Mouse (Mus musculus) C2C12 (cell line): ENCODE measurements around the gene Shc2. TPM values are rescaled to one million over a fixed set of nuclear protein-coding genes. Genes with fewer than 3 reads are reported as not detected.
A peak's percentile ranks its signal among the peaks of the same experiment; 100 is the strongest.

Source experiments
- H3K27me3 ChIP-seq: one replicate; pipeline ENCODE4 v1.6.1; 2011; ENCODE audit not compliant: control insufficient read depth, insufficient read depth, insufficient read length
- H3K36me3 ChIP-seq: one replicate; pipeline ENCODE4 v1.6.1; 2011; ENCODE audit not compliant: control insufficient read depth, insufficient read depth
- H3K4me3 ChIP-seq: one replicate; pipeline ENCODE4 v1.5.1; 2011; ENCODE audit warnings: mild to moderate bottlenecking, control low read depth; ENCODE audit not compliant: poor library complexity, insufficient read depth, severe bottlenecking
- H3K79me2 ChIP-seq: one replicate; pipeline ENCODE4 v1.6.1; 2011; ENCODE audit not compliant: control insufficient read depth, insufficient read depth
- H3K79me3 ChIP-seq: one replicate; pipeline ENCODE4 v1.6.1; 2011; ENCODE audit warnings: low read depth, control low read depth
- H3ac ChIP-seq: one replicate; pipeline ENCODE3; 2011; ENCODE audit warnings: low read depth; ENCODE audit not compliant: control insufficient read depth, insufficient read length
- CEBPB ChIP-seq: IDR thresholded peaks from one replicate; pipeline ENCODE4 v1.6.1; 2011; ENCODE audit warnings: low read depth, mild to moderate bottlenecking, control low read depth, moderate library complexity
- CTCF ChIP-seq: IDR thresholded peaks from one replicate; pipeline ENCODE4 v1.5.1; 2011; ENCODE audit not compliant: control insufficient read depth, insufficient read depth, insufficient read length
- FOSL1 ChIP-seq: IDR thresholded peaks from one replicate; pipeline ENCODE4 v1.8.0; 2011; ENCODE audit warnings: mild to moderate bottlenecking, low read length; ENCODE audit not compliant: poor library complexity, insufficient read depth, severe bottlenecking
- MAX ChIP-seq: IDR thresholded peaks from one replicate; pipeline ENCODE4 v1.6.1; 2011; ENCODE audit warnings: mild to moderate bottlenecking, control low read depth
- MYOD1 ChIP-seq: IDR thresholded peaks from one replicate; pipeline ENCODE4 v1.6.1; 2011; ENCODE audit warnings: low read depth; ENCODE audit not compliant: control insufficient read depth, insufficient read length
- MYOG ChIP-seq: IDR thresholded peaks from one replicate; pipeline ENCODE4 v1.6.1; 2011; ENCODE audit not compliant: control insufficient read depth, insufficient read length; ENCODE audit errors: extremely low read depth
- USF1 ChIP-seq: IDR thresholded peaks from one replicate; pipeline ENCODE4 v1.6.1; 2011; ENCODE audit warnings: low read depth, mild to moderate bottlenecking, control low read depth, moderate library complexity
- polyA plus RNA-seq: library from polyadenylated mRNA; unstranded; fragments of >200 nt; fragmentation: generic; extraction: Trizol; gene quantifications from one replicate; pipeline ENCODE4 v1.2.1, GENCODE M21; 2012; ENCODE audit warnings: missing spikeins

Shc2 gene
- polyA plus RNA-seq, 1 experiment: 3.5 TPM

DNA sequence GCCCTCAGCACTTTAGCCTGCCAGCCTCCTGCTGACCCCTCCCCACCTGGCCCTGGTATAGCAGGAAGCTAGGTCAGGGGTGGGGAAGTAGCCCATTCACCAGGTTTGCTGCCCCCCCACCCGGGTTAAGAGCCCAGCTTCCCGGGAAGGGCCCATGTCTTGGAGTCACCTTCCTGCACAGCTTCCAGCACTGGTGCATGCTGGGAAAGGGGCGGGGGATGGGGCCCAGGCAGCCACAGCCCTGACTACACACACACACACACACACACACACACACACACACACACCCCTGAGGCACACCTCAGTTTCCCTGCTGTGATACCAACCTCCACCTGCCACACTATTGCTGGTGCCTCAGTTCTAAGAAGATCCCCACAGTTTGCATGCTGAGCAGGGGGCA, 24.1 kb upstream of the Shc2 start:
- H3K79me3 ChIP-seq: no peaks in the 10 kb centered on the region
- H3K36me3 ChIP-seq: no peaks in the 10 kb centered on the region
- H3K4me3 ChIP-seq: no peak overlapping the region

DNA sequence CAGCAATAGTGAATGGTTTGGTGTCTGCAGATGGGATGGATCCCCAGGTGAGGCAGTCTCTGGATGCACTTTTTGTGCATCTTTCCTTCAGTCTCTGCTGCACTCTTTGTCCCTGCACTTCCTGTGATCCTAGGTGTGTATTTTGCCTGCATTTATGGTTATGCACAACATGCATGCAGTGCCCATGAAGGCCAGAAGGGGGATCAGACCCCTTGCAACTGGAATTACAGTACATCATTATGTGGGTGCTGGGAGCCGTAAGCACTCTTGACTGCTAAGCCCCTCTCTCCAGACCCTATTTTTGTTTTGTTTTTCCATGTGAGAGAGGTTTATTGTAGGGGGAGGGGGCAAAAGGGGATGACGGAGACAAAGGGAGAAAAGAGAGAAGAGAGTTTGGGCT, 22.6 kb upstream of the Shc2 start:
- H3ac ChIP-seq: no peak overlapping the region
- no peaks in the 10 kb centered on the region for H3K36me3 ChIP-seq
- H3K79me2 ChIP-seq: no peaks in the 10 kb centered on the region
- H3K4me3 ChIP-seq: no peak overlapping the region
- peaks cover 18% of the 10 kb centered on the region for H3K27me3 ChIP-seq
- no peaks in the 10 kb centered on the region for H3K79me3 ChIP-seq
- no peak for TF ChIP-seq CEBPB
- TF ChIP-seq MYOD1: no peak
- no peak for TF ChIP-seq MYOG
- no peak for TF ChIP-seq CTCF
- no peak for TF ChIP-seq MAX
- TF ChIP-seq FOSL1: no peak
- no peak for TF ChIP-seq USF1

More for the DNA sequence above, 24.1 kb upstream of the Shc2 start:
- TF ChIP-seq USF1 (no peak), CEBPB (no peak), FOSL1 (no peak), MAX (no peak), CTCF (no peak), MYOD1 (no peak), MYOG (no peak)
- H3K27me3 ChIP-seq: peaks cover 19% of the 10 kb centered on the region
- no peak overlapping the region for H3ac ChIP-seq
- no peaks in the 10 kb centered on the region for H3K79me2 ChIP-seq

DNA sequence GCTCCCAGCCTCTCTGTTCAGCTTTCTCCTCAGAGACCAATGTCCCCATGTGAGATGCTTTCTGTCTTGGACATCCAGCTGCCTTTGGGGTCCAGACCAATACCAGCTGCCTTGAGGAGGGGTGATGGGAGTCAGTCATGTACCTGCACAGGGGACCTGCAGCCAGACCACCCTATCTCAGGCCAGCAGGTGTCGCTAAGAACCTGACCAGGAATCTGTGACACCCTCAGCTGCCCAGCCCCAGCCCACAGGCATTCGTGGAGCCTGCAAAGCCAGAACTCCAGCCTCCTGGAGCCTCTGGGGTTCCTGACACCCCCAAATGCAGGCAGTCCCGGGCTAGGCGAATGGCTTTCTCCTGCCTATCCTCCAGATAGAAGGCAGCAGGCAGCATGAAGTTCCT, 21.1 kb upstream of the Shc2 start:
- TF ChIP-seq MAX (no peak), CTCF (no peak), CEBPB (no peak), FOSL1 (no peak), MYOD1 (no peak), MYOG (no peak), USF1 (no peak)
- Histone ChIP-seq H3K79me2 (no peaks in the 10 kb centered on the region), H3K4me3 (no peak overlapping the region), H3K79me3 (no peaks in the 10 kb centered on the region), H3K27me3 (peaks cover 26% of the 10 kb centered on the region), H3K36me3 (no peaks in the 10 kb centered on the region), H3ac (no peak overlapping the region)

DNA sequence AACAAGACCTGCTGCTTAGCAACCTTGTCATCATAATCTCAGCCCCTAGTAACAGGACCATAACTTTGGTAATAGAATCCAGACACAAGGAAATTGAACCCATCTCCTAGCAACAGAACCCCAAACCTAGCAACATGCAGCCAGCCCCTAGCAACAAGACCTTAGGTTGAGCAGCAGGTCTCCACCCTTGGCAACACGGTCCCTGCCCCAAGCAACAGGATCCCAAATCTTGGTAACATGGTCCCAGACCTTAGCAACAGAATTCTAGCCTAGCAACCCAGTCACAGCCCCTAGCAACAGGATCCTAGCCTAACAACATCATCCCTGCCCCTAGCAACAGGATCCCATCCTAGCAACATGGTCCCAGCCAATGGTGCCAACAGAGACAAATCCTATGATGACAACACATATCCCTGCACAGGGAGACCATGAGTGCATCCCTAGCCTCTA, 17.3 kb upstream of the Shc2 start:
- TF ChIP-seq USF1 (no peak), MYOG (no peak), CTCF (no peak), MAX (no peak)
- Histone ChIP-seq H3K79me3 (no peaks in the 10 kb centered on the region), H3ac (no peak overlapping the region), H3K79me2 (no peaks in the 10 kb centered on the region), H3K36me3 (no peaks in the 10 kb centered on the region), H3K4me3 (no peak overlapping the region), H3K27me3 (peaks cover 40% of the 10 kb centered on the region)

DNA sequence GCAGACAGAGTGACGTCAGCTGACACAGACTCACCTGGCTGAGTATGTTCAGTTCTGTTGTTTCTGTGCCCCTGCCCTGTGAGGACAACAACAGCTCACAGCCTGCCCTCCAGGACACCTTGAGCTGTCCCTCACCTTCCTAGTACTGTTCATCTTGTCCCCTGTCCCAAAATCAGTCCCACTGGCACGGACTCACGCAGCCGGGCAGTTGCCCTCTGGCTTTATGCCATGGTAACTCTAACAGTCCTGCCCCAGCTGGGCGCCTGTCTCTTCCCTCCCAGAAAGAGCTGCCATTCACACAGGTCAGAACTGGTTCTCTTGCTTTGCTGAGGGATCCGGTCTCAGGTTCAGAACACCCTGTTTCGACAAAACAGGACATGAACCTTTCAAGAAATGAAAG, 15.1 kb upstream of the Shc2 start:
- Histone ChIP-seq H3K79me2 (no peaks in the 10 kb centered on the region), H3K79me3 (no peaks in the 10 kb centered on the region), H3K36me3 (no peaks in the 10 kb centered on the region), H3K4me3 (no peak overlapping the region), H3ac (no peak overlapping the region), H3K27me3 (peaks cover 39% of the 10 kb centered on the region)
- TF ChIP-seq MYOD1 (no peak), CTCF (no peak), FOSL1 (no peak), MYOG (no peak), USF1 (no peak), CEBPB (no peak), MAX (no peak)

DNA sequence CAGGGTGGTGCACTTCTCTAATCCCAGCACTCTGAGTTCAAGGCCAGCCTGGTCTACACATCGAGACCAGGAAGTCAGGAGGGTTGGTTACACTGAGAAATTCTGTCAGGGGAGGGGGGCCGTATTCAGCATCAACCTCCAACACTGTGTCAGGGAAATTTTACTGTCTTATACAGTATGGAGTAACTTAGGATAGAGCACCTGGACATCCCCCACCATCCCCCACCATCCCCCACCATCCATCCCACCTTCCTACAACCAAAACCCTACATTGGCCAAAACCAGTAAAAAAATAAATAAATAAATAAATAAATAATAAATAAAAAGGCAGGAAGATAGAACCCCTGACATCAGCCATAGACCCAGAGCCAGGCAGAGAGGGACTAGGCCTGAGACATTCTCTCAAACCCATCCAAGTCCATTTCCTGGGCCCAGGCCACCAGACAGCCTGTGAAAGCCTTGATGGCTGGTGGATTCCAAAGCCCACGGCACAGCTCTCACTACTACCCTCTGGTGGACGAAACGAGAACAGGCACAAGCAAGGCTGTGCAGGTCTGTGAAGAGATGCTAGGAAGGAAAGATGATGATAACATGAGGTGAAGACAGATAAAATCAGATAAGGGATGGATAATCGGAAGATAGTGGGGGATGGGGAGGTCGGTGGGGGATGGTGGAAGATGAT, 11.5 kb upstream of the Shc2 start:
- peaks cover 42% of the 10 kb centered on the region for H3K27me3 ChIP-seq
- no peaks in the 10 kb centered on the region for H3K36me3 ChIP-seq
- no peaks in the 10 kb centered on the region for H3K79me2 ChIP-seq
- no peak overlapping the region for H3ac ChIP-seq
- TF ChIP-seq CTCF: peak; percentile 54
- TF ChIP-seq MYOD1: no peak
- no peak for TF ChIP-seq CEBPB
- TF ChIP-seq MAX: no peak
- no peak for TF ChIP-seq MYOG
- no peak for TF ChIP-seq USF1
- TF ChIP-seq FOSL1: no peak
- H3K4me3 ChIP-seq: no peak overlapping the region
- no peaks in the 10 kb centered on the region for H3K79me3 ChIP-seq
